In genomic region chr4:46766326-46766725, GRCm38 (mm10) we compare ENCODE assay signal across 24 mouse cellular contexts.
DNase-seq lines count a peak whose midpoint lies in the region; ATAC-seq and TF ChIP-seq lines count a peak whose summit lies in the region.
"Had no signal": no experiment of that assay in that cellular context is flagged by ENCODE, and none has a peak within 500 bp of the region (broad histone marks: within the 10 kb centered on the region; RNA-seq: fewer than 3 reads in every experiment).

No protein-coding gene starts in this region.

- intact Hi-C loops in gastrocnemius, postnatal 14 days (cut with DNase I; ENCODE audit: low total_unique reads) = no loop called here

- no peaks in the 10 kb centered on the region for H3K4me1 ChIP-seq in midbrain, postnatal 0 days (ENCODE audit: insufficient read depth, low read length)
- peaks cover 15% of the 10 kb centered on the region; the same call in 1 of the 2 replicates for H3K4me1 ChIP-seq in midbrain, embryonic 13.5 days (replicated peaks)
- H3K4me1 ChIP-seq: embryonic facial prominence, embryonic 12.5 days; embryonic facial prominence, embryonic 15.5 days; heart, embryonic 10.5 days; heart, embryonic 13.5 days; hindbrain, embryonic 12.5 days had no signal

- H3K36me3 ChIP-seq in midbrain, postnatal 0 days (ENCODE audit: insufficient read depth, low read length) = no peaks in the 10 kb centered on the region
- no peaks in the 10 kb centered on the region for H3K36me3 ChIP-seq in midbrain, embryonic 13.5 days
- H3K36me3 ChIP-seq: embryonic facial prominence, embryonic 12.5 days; embryonic facial prominence, embryonic 15.5 days; heart, embryonic 10.5 days; heart, embryonic 13.5 days; hindbrain, embryonic 12.5 days had no signal

- no peak overlapping the region for H3K4me2 ChIP-seq in midbrain, postnatal 0 days (ENCODE audit: low read depth, low read length, poor library complexity, severe bottlenecking)
- no peak overlapping the region for H3K4me2 ChIP-seq in midbrain, embryonic 13.5 days (replicated peaks)
- H3K4me2 ChIP-seq: embryonic facial prominence, embryonic 12.5 days; embryonic facial prominence, embryonic 15.5 days; heart, embryonic 13.5 days; hindbrain, embryonic 12.5 days had no signal

- no peak overlapping the region for H3K9ac ChIP-seq in midbrain, postnatal 0 days (replicated peaks; ENCODE audit: low read length, poor library complexity, severe bottlenecking)
- H3K9ac ChIP-seq in midbrain, embryonic 13.5 days (replicated peaks) = no peak overlapping the region
- H3K9ac ChIP-seq: embryonic facial prominence, embryonic 12.5 days; embryonic facial prominence, embryonic 15.5 days; heart, embryonic 13.5 days; hindbrain, embryonic 12.5 days had no signal

- peak overlapping the region; percentile 12; the same call in 1 of the 2 replicates for H3K27ac ChIP-seq in layer of hippocampus, adult 2 months
- H3K27ac ChIP-seq in midbrain, postnatal 0 days (ENCODE audit: low read depth, low read length) = no peak overlapping the region
- no peak overlapping the region for H3K27ac ChIP-seq in midbrain, embryonic 13.5 days
- H3K27ac ChIP-seq: embryonic facial prominence, embryonic 12.5 days; embryonic facial prominence, embryonic 15.5 days; heart, adult 2 months; heart, embryonic 10.5 days; heart, embryonic 13.5 days; hindbrain, embryonic 12.5 days had no signal

- TF ChIP-seq CTCF in layer of hippocampus, adult 2 months (conservative IDR thresholded peaks at IDR 0.05) = no peak
- TF ChIP-seq CTCF in midbrain, postnatal 0 days (IDR thresholded peaks at IDR 0.05) = no peak

- H3K4me3 ChIP-seq in layer of hippocampus, adult 2 months = no peak overlapping the region
- H3K4me3 ChIP-seq in midbrain, postnatal 0 days (ENCODE audit: low read depth, low read length) = no peak overlapping the region
- no peak overlapping the region for H3K4me3 ChIP-seq in midbrain, embryonic 13.5 days (replicated peaks)
- H3K4me3 ChIP-seq: embryonic facial prominence, embryonic 12.5 days; embryonic facial prominence, embryonic 15.5 days; heart, adult 2 months; heart, embryonic 10.5 days; heart, embryonic 13.5 days; hindbrain, embryonic 12.5 days had no signal

- H3K27me3 ChIP-seq in midbrain, postnatal 0 days (ENCODE audit: insufficient read depth, low read length) = no peaks in the 10 kb centered on the region
- no peaks in the 10 kb centered on the region for H3K27me3 ChIP-seq in midbrain, embryonic 13.5 days
- H3K27me3 ChIP-seq: embryonic facial prominence, embryonic 12.5 days; embryonic facial prominence, embryonic 15.5 days; hindbrain, embryonic 12.5 days had no signal

- ATAC-seq in midbrain, postnatal 0 days (ENCODE audit: low FRiP score) = no peak
- ATAC-seq in midbrain, embryonic 13.5 days = no peak
- ATAC-seq: activated CD4-positive, CD25-positive, alpha-beta regulatory T cell, adult 4 months; forebrain, embryonic 14.5 days had no signal

- H3K9me3 ChIP-seq in midbrain, postnatal 0 days (ENCODE audit: low read length) = no peaks in the 10 kb centered on the region
- no peaks in the 10 kb centered on the region for H3K9me3 ChIP-seq in midbrain, embryonic 13.5 days
- H3K9me3 ChIP-seq: embryonic facial prominence, embryonic 12.5 days; embryonic facial prominence, embryonic 15.5 days; heart, embryonic 10.5 days; heart, embryonic 13.5 days; hindbrain, embryonic 12.5 days had no signal

- WGBS in midbrain, postnatal 0 days = 51% methylated on average over 7 of the region's 7 CpGs
- 54% methylated on average over 7 of the region's 7 CpGs for WGBS in midbrain, embryonic 13.5 days

- DNase-seq in cerebellum, postnatal 10 days = peak; percentile 26 to 47
- DNase-seq in cerebellum, adult 9-10 months = no peak
- no peak for DNase-seq in layer of hippocampus, adult 2 months (ENCODE audit: low spot score in 2 of 2)
- no peak for DNase-seq in layer of hippocampus, postnatal 10 days (ENCODE audit: low spot score in 2 of 2)
- peak; percentile 25 for DNase-seq in midbrain, postnatal 0 days (ENCODE audit: low spot score)
- DNase-seq in retina, postnatal 1 day = peak; percentile 82
- no peak for DNase-seq in gastrocnemius, postnatal 14 days
- DNase-seq: adrenal gland, adult 8-10 months; adrenal gland, postnatal 25 days; cerebellum, adult 11-12 months; cerebellum, adult 8-10 months; cerebellum, postnatal 25 days; gastrocnemius, postnatal 36 days; heart, adult 2 months; heart, postnatal 14 days; heart, postnatal 4 days had no signal

Comparison
In these comparisons a context has a peak if more than half of its experiments do, and no peak if none do; other contexts are left out.
1. DNase-seq: peak in cerebellum, postnatal 10 days (2 of 2), midbrain, postnatal 0 days (single experiment) and retina, postnatal 1 day (single experiment); none in cerebellum, adult 9-10 months (single experiment), layer of hippocampus, adult 2 months (0 of 2), layer of hippocampus, postnatal 10 days (0 of 2) and gastrocnemius, postnatal 14 days (single experiment).